Mouse (Mus musculus) heart, postnatal 4 days (tissue): ENCODE measurements around the gene Fhl3. TPM values are rescaled to one million over a fixed set of nuclear protein-coding genes. Genes with fewer than 3 reads are reported as not detected.

Experiments
- microRNA-seq, 2 experiments: library from miRNA; unstranded; fragments of <30 nt; microRNA quantifications; one replicate each; pipeline ENCODE4 v1.2.0; 2021 to 2022
- total RNA-seq, 2 experiments: library from RNA; stranded (reverse); gene quantifications; 2 replicates each; pipeline ENCODE4 v1.2.3; 2021

Fhl3 gene
- total RNA-seq, 2 experiments from 2014 or later: 22.4 to 23.4 TPM

Small RNAs within 50 kb of the gene (microRNA-seq; reads per million reads assigned to microRNA genes)
- gene Gm24721 (0 reads per million in 2 experiments), gene Mir697 (0 reads per million in 2 experiments), gene Mir698 (0 to 0.20 reads per million in 2 experiments)

Other genes with a start within 250 kb of the Fhl3 start
- gene 3100002H09Rik, start 89.9 kb upstream of the Fhl3 start, total RNA-seq: not detected
- under 1 TPM; 0.16 to 0.24 TPM for gene Pou3f1, start 43.9 kb upstream of the Fhl3 start, total RNA-seq
- gene Utp11, start 7.1 kb upstream of the Fhl3 start, total RNA-seq: 10 to 100 TPM; 17.3 to 18.7 TPM
- gene Sf3a3, start 14.1 kb downstream of the Fhl3 start, total RNA-seq: 10 to 100 TPM; 35.0 to 37.4 TPM
- 10 to 100 TPM; 10.3 to 10.5 TPM for gene Inpp5b, start 41.1 kb downstream of the Fhl3 start, total RNA-seq
- gene Mtf1, start 101.4 kb downstream of the Fhl3 start, total RNA-seq: 10 to 100 TPM; 15.2 to 15.3 TPM
- 10 to 100 TPM; 25.9 to 28.4 TPM for gene Yrdc, start 150.0 kb downstream of the Fhl3 start, total RNA-seq
- gene 1110065P20Rik, start 150.5 kb downstream of the Fhl3 start, total RNA-seq: 10 to 100 TPM; 29.8 to 35.6 TPM
- under 1 TPM in 1 of 2 experiments, not detected in 1; 0.11 TPM for gene Maneal, start 161.5 kb downstream of the Fhl3 start, total RNA-seq
- gene Epha10, start 180.2 kb downstream of the Fhl3 start, total RNA-seq: not detected
- 10 to 100 TPM in 1 of 2 experiments, 1 to 10 TPM in 1; 8.6 to 12.0 TPM for gene 9930104L06Rik, start 236.3 kb downstream of the Fhl3 start, total RNA-seq
- gene Cdca8, start 238.6 kb downstream of the Fhl3 start, total RNA-seq: 10 to 100 TPM; 57.9 to 58.8 TPM